Mouse (Mus musculus) fibroblast of lung, adult 2 months (primary cell): ENCODE measurements around the gene Bak1.

Source experiments
- DNase-seq: peaks from one replicate; pipeline ENCODE4 v3.0.0-alpha.2; 2011; ENCODE audit warnings: low read depth

The Bak1 gene

GRCm38 (mm10) chr17:27048445-27049239 lies 19.8 kb upstream of the Bak1 start:
- no peak for DNase-seq

- no peak for DNase-seq
Measured at GRCm38 (mm10) chr17:27047762-27048444, 19.1 kb upstream of the Bak1 start.

DNA sequence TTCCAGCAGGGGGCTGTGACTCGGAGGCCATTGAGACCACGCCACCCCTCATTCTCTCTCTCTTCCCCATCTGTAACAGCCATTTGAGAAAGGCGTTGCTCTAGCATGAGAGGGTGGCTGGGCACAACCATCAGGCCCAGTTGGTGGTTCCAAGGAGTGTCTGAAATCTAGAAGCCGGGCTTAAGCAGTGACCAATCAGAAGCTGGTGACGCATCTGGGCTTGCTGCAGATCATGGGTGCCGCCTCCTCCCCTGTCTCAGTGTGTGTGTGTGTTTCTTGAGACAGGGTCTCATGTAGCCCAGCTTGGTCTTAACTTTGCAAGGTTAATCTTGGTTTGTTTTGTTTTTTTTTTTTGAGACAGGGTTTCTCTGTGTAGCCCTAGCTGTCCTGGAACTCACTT lies 16.4 kb upstream of the Bak1 start:
- no peak for DNase-seq

- DNase-seq = no peak
Measured at GRCm38 (mm10) chr17:27042840-27043239, 14.0 kb upstream of the Bak1 start.

- DNase-seq = no peak
Measured at GRCm38 (mm10) chr17:27041787-27042055, 12.9 kb upstream of the Bak1 start.

DNA sequence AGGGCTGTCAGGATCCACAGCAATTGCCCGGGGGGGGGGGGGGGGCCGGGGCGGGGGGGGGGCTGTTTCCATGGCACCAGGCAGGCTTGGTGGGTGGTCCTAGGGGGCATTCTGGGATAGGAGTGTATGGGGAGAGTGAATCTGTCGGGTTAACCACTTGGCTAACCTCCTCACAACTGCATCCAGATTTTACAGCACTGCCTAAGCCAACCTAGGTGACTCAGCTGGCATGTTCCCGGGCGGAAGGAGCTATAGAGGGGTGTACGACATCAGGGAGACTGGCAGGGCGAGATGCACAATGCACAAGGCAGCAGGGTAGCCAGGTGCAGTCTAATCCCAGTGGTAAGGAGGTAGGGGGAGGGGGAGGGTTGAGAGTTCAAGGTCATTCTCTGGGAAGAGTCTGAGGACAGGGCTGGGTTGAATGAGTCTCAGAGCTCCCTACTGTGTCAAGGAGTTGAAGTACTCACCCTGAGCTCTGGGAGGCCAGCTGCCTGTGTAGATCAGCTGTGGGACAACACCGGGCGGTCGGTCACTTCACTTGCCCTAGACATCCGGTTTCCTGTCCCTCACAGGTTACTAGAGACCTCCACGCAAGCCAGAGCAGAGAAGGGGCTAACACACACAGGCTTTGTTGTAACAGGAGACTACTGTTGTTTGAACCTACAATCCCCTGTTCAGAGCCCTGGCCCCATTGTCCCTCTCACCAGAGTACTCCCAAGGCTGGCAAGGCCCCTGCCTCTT lies 12.4 kb upstream of the Bak1 start:
- no peak for DNase-seq

DNA sequence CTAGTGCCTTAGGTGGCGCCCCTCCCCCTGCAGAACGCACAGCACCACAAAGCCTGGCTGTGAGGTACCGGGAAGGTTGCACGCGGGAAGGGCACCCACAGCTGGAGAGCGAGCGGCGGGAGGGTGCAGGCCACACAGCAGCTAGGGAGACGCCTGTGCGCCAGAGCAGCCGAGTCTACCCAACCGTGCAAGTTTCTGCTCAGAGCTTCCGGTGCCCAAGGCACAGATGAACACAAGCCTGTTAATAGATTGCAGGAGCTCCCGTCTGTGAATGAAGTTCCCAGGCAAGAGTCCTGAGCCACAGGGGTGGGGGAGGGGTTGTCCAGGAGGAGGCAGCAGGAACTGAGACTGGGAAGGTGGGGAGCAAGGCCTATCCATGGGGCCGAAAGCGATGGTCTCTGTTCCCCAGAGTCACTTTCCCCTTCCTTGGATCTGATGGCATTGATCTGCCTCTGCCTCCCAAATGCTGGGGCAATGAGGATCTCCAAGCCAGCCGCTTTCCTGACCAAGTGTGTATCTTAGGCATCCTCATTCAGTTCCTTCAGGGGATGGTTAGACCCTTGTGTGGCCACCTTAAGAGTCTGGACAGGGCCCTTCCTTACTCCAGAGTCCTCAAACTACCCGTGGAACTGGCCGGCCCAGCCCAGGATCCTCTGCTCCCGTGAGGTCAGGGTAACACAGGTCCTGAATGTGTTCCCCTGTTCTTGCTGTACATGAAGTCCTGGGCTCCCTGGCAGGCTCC lies 11.7 kb upstream of the Bak1 start:
- no peak for DNase-seq

GRCm38 (mm10) chr17:27039432-27040102 lies 10.8 kb upstream of the Bak1 start:
- no peak for DNase-seq

DNA sequence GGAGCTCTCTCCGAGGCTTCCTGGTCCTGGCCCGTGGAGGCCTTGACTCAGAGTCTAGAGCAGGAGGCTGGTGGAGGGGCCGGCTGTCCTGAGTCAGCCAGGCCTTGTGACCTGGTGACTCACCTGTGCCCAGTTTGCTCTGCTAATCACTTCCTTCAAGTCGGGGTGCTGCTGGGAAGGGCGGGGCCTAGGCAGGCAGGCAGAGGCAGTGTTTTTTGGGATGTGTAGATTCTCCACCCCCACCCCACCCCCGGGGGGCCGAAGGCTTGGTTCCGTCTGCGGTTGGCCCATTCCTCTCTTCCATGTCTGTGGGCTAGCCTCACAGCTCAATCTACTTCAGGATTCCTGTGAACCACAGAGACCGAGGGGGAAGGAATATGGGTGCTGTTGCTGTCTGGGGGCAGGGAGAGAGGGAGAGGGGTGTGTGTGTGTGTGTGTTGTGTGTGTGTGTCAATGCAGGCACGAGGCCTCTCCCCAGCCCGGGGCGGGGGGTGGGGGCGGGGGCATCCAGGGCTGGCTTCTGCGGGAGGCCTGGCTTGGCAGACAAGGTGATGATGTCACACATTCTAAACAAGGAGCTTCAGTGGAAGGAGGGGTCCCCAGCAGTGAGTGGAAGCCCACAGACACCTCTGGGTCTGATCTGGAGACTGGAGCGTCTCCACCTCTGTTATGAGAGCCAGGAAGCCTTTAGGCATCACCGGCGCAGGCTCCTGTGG lies 9.7 kb upstream of the Bak1 start:
- DNase-seq = peak; percentile 93

DNA sequence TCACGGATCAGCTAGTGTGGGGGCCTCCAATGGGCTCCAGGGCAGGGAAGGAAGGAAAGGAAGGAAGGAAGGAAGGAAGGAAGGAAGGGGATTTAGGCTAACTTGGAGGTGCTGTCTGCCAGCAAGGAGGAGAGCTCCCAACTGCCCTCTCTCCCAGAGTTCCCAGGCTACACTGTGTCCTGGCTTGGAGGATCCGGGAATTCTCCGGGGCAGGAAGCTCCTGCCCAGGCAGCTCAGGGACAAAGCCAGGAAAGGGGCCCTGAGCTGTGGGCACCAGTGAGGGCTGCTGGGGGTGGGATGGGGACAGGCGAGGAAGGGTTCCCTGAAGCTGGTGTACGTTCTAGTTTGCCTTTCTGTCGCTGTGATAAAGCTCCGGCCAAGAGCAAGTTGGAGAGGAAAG lies 7.7 kb upstream of the Bak1 start:
- no peak for DNase-seq

DNA sequence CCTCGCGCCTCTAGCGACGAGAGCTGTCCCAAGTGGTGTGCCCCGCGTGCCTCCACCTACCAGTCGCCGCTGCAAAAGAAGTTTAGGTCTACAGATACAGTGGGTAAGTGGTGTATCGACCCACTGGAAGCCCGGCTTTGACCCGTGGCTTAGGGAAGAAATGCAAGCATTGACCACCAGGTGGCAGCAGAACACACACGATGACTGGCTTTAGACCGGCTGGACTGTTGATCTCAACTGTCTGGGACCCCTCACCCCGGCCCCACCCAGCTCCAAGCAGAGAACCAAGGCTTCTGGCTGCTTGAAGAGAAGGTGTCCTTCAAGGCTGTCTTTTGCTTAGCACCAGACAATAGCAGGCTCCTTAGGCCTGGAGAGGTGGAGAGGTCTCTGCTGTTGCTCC lies 4.1 kb upstream of the Bak1 start:
- no peak for DNase-seq

DNA sequence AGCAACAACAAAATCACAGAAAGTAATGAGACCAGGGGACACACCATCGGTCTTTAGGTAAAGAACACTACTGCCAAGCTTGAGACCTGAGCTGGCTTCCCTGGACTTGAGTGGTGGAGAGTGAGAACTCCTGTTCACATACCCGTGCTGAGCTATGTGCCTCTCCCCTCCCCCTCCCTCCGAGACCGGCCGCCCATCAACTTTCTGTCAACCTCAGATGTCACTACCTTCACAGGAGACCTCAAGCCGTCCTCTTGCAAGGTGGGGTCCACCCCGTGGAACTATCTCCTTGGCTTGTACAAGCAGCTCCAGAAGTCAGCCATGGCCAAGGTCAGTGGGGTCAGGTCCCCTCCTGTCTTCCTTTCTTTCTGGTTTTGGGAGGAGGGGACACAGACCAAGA lies 3.5 kb upstream of the Bak1 start:
- DNase-seq = no peak

DNA sequence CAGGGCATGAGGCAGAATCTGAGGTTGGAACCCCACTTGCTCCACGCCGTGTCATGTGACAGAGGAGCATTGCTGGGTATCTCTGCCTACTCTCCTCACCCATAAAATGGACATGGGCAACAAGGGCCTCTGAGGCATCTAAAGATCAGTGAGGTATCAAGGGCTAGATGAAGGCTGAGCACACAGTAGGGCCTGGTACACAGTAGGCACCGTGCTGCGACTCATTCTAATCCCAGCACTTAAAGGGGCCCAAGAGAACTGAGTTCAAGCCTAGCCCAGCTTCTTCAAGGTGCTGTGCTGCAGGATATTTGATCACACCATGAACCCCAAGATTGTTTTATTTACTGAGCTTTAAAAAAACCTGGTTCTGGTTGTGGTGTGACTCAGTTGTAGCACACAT lies 2.1 kb upstream of the Bak1 start:
- DNase-seq = no peak

DNA sequence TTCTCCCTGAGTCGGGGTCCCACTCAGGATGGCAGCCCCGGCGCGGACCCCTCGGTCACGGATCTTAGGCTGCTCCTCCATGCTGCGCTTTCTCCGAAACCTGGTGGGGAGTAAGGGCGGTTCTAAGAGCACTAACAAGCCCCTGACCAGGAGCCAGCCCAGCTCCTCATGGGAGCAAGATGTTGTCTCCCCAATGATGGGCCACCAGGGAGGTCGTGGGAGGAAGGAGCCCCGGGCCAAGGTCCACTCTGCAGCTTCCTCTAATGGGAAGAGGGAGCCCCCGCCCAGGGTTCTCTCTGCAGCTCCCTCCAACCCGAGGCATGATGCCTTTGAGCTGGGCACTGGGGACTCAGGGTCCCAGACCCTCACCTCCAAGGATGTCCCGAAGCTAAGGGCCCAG lies 622 bp upstream of the Bak1 start:
- DNase-seq = no peak

DNA sequence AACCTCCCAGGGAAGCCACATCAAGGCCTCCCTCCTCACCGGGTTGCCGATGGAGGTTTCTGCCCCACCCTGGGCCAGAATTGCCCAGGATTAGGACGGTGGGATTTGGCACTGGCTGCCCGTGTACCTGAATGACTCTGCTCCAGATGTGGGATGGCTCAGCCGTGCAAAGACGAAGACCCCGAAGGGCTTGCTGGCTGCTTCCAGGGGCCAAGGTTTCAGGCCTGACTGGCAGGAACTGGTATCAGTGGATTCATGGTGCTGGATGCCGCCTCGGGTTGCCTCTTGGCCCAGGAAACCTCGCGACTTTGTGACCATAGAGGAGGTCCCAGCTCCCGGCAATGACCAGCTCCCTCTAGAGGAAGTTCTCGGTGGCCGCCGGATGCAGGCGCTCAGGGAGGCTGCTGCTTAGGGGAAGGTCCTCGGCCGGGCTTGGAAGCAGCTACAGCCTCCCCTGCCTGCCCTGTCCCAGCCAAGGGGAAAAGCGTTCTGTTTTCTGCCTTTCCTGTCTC lies 469 bp downstream of the Bak1 start:
- DNase-seq = peak; percentile 74

DNA sequence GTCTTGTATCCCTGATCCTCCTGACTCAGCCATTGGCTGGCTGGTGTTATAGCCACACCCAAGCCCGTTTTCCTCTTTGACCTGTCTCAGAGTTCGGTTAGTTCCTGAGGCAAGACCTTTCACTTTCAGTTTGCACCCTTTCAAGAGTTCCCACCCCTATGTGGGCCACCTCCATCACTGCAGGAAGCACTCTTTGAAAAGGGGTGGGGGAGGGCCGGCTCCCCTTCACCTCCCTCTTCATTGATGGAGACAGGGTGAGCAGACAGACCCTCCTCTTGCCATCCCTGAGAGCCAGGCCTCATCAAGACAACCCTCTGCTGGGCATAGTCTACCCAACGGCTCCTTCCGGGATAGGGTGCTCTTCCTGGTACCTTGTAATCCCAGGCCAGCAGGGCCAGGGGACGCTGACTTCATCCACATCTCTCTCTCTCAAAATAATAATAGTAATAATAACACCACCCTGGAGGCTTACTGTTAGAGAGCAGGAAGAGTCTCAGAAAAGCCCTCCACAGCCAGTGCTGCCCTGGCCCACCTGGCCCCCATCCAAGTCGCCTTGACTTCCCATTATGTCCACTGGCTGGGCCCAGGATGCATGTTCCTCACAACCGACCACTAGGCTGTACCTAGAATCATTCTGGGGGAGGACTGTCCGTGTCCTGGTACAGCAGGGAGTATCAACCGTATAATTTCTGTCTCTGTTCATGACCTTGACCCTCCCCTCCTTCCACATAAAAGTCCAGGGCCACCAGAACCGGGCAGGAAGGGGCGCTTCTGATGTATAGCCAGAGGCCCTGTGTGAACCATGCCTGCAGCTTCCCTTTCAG lies 1.1 kb downstream of the Bak1 start:
- no peak for DNase-seq

DNA sequence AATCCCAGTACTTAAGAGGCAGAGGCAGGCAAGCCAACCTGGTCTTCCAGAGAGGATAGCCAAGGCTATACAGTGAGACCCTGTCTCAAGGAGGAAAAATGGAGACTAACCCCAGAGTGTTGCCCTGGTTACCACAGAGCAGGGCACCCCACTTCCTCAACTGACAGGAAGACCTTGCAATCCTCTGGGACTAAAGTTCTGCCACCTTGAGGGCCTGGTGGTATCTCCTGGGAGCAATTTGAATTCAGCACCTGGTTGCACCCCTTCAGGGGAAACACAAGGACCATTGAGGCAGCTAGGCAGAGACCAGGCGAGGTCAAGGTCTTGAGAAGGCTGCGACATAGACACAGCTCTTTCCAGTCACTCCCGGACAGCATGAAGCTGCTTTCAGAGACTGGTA lies 2.9 kb downstream of the Bak1 start:
- no peak for DNase-seq

GRCm38 (mm10) chr17:27025326-27025902 lies 3.4 kb downstream of the Bak1 start:
- DNase-seq = no peak

DNA sequence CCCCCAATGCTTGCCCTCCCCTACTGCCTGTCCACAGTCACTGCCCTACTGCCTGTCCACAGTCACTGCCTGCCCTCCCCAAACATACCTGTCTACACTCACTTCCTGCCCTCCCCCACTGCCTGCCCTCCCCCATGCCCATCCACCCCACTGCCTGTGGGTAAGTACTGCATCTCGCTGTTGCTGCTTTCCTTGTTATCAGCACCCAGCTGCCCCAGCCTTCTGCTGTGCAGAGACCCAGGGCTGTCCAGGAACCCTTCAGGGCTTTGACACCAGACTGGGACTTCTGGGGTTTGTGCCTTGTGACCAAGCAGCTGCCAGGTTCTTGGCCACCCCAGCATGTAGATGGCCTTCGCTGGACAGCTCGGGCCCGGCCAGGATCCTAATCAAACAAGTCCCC lies 5.5 kb downstream of the Bak1 start:
- DNase-seq = no peak

GRCm38 (mm10) chr17:27021736-27022135 lies 7.1 kb downstream of the Bak1 start:
- DNase-seq = no peak
